Mouse (Mus musculus) kidney, embryonic 15.5 days (tissue): Measurements from ENCODE around the gene Pot1a. TPM values are rescaled to one million over a fixed set of nuclear protein-coding genes. Genes with fewer than 3 reads are reported as not detected.

Source experiments
- ATAC-seq: fragments of 200-750 bp; cut with Nextera tagmentation; replicated peaks from 2 replicates; pipeline ENCODE4 v1.8.0; 2017; ENCODE audit warnings: moderate TSS enrichment; ENCODE audit not compliant: low FRiP score
- H3K27ac ChIP-seq: fragments of 300-500 bp; sonication (generic); 2 replicates; pipeline ENCODE4 v1.5.1; 2015; ENCODE audit warnings: mild to moderate bottlenecking, inconsistent platforms
- H3K27me3 ChIP-seq: fragments of 300-500 bp; sonication (generic); 2 replicates; pipeline ENCODE4 v1.6.1; 2015; ENCODE audit warnings: inconsistent platforms
- H3K36me3 ChIP-seq: fragments of 300-500 bp; sonication (generic); 2 replicates; pipeline ENCODE4 v1.6.1; 2015; ENCODE audit warnings: inconsistent platforms
- H3K4me1 ChIP-seq: fragments of 300-500 bp; sonication (generic); 2 replicates; pipeline ENCODE4 v1.6.1; 2015; ENCODE audit warnings: inconsistent platforms
- H3K4me2 ChIP-seq: fragments of 300-500 bp; sonication (generic); 2 replicates; pipeline ENCODE4 v1.6.1; 2015; ENCODE audit warnings: moderate library complexity, mild to moderate bottlenecking, inconsistent platforms
- H3K4me3 ChIP-seq: fragments of 300-500 bp; sonication (generic); replicated peaks from 2 replicates; pipeline ENCODE4 v1.5.1; 2015; ENCODE audit warnings: mild to moderate bottlenecking, inconsistent platforms
- H3K9ac ChIP-seq: fragments of 300-500 bp; sonication (generic); 2 replicates; pipeline ENCODE4 v1.6.1; 2015; ENCODE audit warnings: mild to moderate bottlenecking, inconsistent platforms
- H3K9me3 ChIP-seq: fragments of 300-500 bp; sonication (generic); replicated peaks from 2 replicates; pipeline ENCODE4 v1.6.1; 2016; ENCODE audit warnings: inconsistent platforms
- WGBS: fragments of 180-500 bp; shearing (Covaris S2); methylation state at CpG from one replicate; pipeline ENCODE4 v1.1.7; 2015; ENCODE audit warnings: mixed read lengths; 5-methylcytosine and 5-hydroxymethylcytosine counted together
- polyA plus RNA-seq: library from polyadenylated mRNA; unstranded; fragments of >200 nt; fragmentation: Nextera tagmentation; extraction: Ambion mirVana; gene quantifications from 2 replicates; pipeline ENCODE4 v1.2.1, GENCODE M21; 2015

The Pot1a gene
- polyA plus RNA-seq, 1 experiment from 2014 or later: 34.0 TPM

DNA sequence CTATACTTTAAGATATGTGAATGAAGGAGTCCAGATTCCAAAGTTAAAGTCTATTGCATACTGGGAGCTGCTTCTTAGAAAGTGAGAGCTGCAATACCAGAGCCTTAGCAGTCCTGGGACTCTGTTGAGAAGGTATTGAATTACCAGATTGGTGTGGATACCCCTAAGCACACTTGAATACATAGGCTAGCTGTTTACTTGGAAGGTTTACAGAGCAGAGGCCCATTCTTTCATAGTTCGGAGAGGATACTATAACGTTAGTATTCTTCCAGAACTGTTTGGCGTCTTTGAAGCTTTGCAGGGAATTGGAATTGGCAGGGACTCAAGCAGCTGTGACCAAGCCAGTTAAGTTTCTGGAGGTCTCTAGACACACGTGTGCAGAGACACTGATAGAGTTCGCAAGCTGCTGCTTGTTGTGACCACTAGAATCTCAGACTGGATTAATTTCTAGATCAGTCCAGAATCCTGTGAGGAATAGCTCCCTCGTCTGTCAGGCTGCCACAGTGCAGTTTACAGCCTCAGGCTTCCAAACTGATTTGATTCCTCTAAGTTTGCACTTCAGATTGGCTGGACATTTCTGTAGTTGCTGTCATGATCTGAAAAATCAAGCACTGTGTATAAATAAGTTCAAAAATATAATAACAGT, 99.7 kb downstream of the Pot1a start:
- H3K36me3 ChIP-seq: no peaks in the 10 kb centered on the region
- H3K4me1 ChIP-seq: no peaks in the 10 kb centered on the region
- H3K9ac ChIP-seq: no peak overlapping the region
- H3K27me3 ChIP-seq: no peaks in the 10 kb centered on the region
- no peak overlapping the region for H3K27ac ChIP-seq
- no peaks in the 10 kb centered on the region for H3K9me3 ChIP-seq
- 55% methylated on average over 6 of the region's 6 CpGs for WGBS
- no peak overlapping the region for H3K4me3 ChIP-seq
- H3K4me2 ChIP-seq: no peak overlapping the region
- ATAC-seq: no peak

DNA sequence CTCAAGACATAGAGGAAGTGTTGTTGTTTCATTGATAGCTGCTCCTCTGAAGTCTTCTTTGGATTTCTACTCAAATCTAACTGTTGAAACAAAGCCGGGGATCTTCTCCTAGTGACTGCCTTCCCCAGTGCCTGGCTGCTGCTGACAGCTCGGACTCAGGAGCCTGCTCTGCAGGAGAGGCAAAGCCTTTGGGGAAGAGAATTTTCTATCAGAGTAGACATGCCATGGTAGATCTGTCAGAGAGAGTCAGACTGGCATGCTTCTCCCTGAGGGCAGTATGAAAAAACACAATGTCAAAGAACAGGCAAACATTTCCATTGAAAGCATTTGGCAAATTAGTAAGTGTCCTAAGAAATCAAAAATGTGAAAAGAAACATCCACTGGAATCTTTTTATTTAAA, 109.1 kb downstream of the Pot1a start:
- Histone ChIP-seq H3K36me3 (no peaks in the 10 kb centered on the region), H3K9me3 (no peaks in the 10 kb centered on the region), H3K9ac (no peak overlapping the region), H3K4me2 (no peak overlapping the region), H3K4me3 (no peak overlapping the region), H3K27ac (no peak overlapping the region), H3K4me1 (no peaks in the 10 kb centered on the region), H3K27me3 (no peaks in the 10 kb centered on the region)
- ATAC-seq: no peak
- 56% methylated on average over 2 of the region's 2 CpGs for WGBS

Other genes with a start within 250 kb of the Pot1a start
- 0.21 and 0.58 TPM in 2 replicates for gene Gpr37, start 118.5 kb downstream of the Pot1a start, polyA plus RNA-seq